Mouse (Mus musculus) adrenal gland, adult 8-10 months (tissue): ENCODE measurements around the gene Castor1. TPM values are rescaled to one million over a fixed set of nuclear protein-coding genes. Genes with fewer than 3 reads are reported as not detected.

Experiments used
- DNase-seq: peaks from one replicate; pipeline ENCODE4 v3.0.0; 2022
- total RNA-seq, 4 experiments: library from RNA; stranded (reverse); gene quantifications; 2 replicates each; pipeline ENCODE4 v1.2.4; 2022

Gene Castor1
- total RNA-seq, 4 experiments from 2014 or later: 3.1 to 6.1 (median 4.2) TPM

- DNase-seq: no peak
Observed at GRCm38 (mm10) chr11:4264066-4264465, 46.0 kb downstream of the Castor1 start.

GRCm38 (mm10) chr11:4266271-4267201 is 48.5 kb downstream of the Castor1 start:
- DNase-seq: no peak

DNA sequence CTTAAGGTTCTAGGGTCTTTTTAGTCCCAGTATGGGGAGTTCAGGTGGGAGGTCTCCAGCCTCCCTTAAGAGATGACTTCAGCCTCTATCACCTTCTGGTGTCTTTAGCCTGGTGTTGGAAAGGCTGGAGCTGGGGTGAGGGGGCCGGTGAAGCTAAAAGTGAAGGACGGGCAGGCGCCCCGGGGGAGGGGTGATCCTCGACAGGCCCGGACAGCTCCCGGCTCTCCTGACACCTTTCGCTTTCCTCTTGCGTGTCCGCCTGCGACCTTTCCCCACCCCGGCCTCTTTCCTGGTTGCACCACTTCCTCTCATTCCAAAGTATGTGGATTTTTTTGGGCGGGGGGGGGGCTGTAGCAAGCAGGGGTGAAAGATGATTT is 49.2 kb downstream of the Castor1 start:
- DNase-seq: no peak

DNA sequence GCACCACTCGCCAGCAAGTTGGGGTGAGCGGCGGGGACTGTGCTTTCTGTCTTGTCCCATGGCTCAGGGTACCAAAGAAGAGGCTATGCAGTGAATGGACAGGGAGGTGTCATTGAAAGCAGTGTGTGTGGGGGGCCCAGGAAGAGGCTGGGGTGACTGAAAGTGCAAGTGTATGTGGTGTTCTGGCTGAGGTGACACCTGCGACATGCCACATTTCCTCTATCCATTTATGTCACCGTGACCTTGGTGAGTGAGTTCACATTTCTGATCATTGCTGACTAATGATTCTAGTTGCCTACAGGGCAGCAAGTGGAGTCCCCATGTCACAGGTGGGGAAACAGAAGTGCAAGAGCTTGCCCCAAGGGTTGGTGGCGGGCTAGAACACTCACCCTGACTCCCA is 50.5 kb downstream of the Castor1 start:
- no peak for DNase-seq

DNA sequence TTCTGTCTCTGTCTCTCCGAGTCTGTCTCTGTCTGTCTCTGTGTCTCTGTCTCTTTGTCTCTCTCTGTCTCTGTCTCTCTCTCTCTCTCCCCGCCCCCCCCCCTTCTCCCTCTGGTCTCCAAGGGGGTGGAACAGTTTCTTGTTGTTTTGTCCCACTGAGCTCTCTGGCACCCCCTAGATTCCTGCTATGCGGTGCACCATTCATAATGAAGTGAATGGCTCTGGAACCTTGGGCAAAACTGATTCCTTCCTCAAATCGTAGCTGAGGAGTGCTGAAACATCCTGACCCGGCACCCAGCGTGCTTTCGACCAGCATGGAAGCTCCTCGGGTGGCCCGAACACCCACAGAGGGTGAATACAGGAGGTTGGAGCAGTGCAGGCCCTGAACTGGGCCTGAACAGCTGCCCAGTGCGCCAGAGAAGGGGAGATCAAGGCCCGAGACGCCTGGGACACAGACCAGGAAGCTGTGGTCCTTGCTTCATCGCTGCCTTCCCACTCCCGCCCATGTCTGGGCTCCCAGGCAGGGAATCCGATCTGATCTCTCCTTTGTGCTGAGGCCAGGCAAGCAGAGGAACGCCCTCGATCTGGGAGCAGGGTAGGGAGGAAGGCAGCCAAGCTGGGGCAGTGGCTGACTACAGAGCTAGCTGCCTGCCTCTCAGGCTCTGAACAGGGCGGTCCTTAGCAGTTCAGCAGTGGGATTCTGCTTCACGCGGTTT is 52.9 kb downstream of the Castor1 start:
- no peak for DNase-seq

DNA sequence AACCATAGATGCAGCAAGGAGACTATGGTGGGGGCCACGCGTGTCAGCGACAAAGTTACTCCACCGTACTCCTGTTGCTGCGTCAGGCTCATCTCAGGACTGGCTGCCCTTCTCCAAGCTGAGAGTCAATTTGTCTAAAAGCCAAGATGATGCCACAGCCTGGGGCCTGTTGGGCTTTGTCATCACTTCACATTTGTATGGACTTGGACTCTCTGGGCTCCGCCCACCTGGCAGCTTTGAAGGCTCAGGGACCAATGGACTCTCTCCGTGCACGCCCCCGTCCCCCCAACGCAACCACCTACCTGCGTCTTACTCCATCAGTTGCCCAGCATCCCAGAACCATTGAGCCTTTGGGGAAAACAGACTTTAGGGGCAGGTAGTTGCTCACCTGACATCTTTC is 53.5 kb downstream of the Castor1 start:
- no peak for DNase-seq

Other genes with a start within 250 kb of the Castor1 start
- gene 4930556J24Rik, start 241.4 kb upstream of the Castor1 start, total RNA-seq: not detected
- gene Gal3st1, start 234.6 kb upstream of the Castor1 start, total RNA-seq: under 1 TPM in 3 of 4 experiments, not detected in 1; 0.15 to 0.19 (median 0.18) TPM
- 1 to 10 TPM in 2 of 4 experiments, under 1 TPM in 1, not detected in 1; 0.59 to 5.1 (median 3.8) TPM for gene Sec14l4, start 186.8 kb upstream of the Castor1 start, total RNA-seq
- gene Sec14l3, start 153.4 kb upstream of the Castor1 start, total RNA-seq: under 1 TPM in 1 of 4 experiments, not detected in 3; 0.34 TPM
- gene Mtfp1, start 122.8 kb upstream of the Castor1 start, total RNA-seq: 10 to 100 TPM; 17.5 to 21.4 (median 18.9) TPM
- gene Sec14l2, start 94.8 kb upstream of the Castor1 start, total RNA-seq: 1 to 10 TPM; 2.0 to 3.3 (median 2.4) TPM
- 10 to 100 TPM; 28.2 to 38.2 (median 33.1) TPM for gene Rnf215, start 83.0 kb upstream of the Castor1 start, total RNA-seq
- 10 to 100 TPM; 11.8 to 22.5 (median 15.3) TPM for gene Ccdc157, start 57.9 kb upstream of the Castor1 start, total RNA-seq
- 10 to 100 TPM; 40.4 to 61.5 (median 48.4) TPM for gene Sf3a1, start 57.9 kb upstream of the Castor1 start, total RNA-seq
- gene Tbc1d10a, start 31.4 kb upstream of the Castor1 start, total RNA-seq: 10 to 100 TPM; 18.6 to 24.7 (median 21.9) TPM
- under 1 TPM in 2 of 4 experiments, not detected in 2; 0.24 to 0.25 TPM for gene Osm, start 18.2 kb downstream of the Castor1 start, total RNA-seq
- gene Lif, start 39.3 kb downstream of the Castor1 start, total RNA-seq: 1 to 10 TPM in 1 of 4 experiments, under 1 TPM in 2, not detected in 1; 0.15 to 1.0 (median 0.34) TPM
- 1 to 10 TPM in 2 of 4 experiments, under 1 TPM in 1, not detected in 1; 0.62 to 1.9 (median 1.5) TPM for gene Hormad2, start 222.9 kb downstream of the Castor1 start, total RNA-seq